Mouse (Mus musculus): ENCODE data around the gene A730071L15Rik. TPM values are rescaled to one million over a fixed set of nuclear protein-coding genes. Genes with fewer than 3 reads are reported as not detected.
A peak's percentile ranks its signal among the peaks of the same experiment; 100 is the strongest.

A730071L15Rik gene
- polyA plus RNA-seq (2012; rRNA removed), result 0.07 and 0.34 TPM in 2 replicates

DNA sequence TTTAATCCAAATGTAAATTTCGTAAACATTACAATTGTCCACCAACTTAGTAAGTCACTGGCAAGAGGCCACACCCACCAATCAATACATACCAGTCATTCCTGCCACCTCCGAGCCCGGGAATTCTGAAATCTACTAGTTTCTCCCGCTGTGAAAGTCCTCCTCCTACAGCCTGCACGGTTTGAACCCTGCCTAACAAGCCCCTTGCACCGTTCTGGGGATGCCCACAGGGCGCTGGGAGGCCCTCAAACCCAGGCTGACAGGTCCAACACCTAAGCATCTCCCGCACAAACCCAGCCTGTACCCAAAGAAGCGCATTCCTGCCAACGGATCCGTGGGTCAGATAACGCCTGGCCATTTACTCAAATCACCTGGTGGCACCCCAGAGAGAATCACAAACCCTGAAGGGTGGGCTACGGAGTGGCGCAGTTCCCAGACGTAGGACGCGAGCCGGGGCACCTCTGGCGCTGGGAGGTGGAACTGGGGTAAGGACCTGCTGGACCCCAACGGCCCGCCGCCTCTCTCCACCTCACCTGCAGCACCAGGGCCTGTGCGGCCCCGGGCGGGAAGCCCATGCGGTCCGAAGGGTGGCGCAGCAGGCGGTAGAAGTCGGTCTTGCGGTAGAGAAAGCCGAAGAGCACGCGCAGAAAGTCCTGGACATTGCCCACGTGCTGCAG is at the start of gene A730071L15Rik:
TSS of gene A730071L15Rik (plus strand) at position 620 of the 677 bp plus-strand sequence.
- WGBS, result under 1% methylated on average over 35 of the region's 35 CpGs

GRCm38 (mm10) chr11:6152864-6153263 is 47.0 kb upstream of the A730071L15Rik start:
- WGBS, result 56% methylated on average over 4 of the region's 4 CpGs
- DNase-seq (ENCODE audit: low read depth, low spot score), result no peak

More for the DNA sequence above, at the start of gene A730071L15Rik:
- no peak for DNase-seq (ENCODE audit: low read depth, low spot score)

DNA sequence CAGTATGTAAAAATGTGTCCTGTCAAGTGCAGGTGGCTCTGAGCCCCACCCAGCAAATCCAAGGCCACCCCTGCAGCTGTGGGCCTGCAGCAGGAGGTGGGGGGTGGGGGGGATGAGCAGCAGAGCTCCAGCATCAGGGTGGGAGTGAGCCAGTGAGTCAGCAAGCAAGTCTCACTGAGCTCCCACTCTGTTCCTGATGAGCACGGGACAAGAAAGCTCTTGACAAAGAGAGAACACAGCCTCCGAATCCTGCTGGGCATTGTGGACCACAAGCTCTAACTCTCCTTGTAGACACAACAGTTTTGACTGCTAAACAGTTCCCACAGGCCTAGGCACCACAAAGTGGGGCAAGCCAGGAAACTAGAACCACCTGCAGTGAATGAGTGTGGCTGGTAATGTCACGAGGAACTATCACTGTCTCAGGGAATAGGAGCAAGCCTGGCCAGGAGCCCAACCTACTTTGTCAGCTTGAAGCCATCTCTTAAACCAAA is 45.6 kb upstream of the A730071L15Rik start:
- DNase-seq (ENCODE audit: low read depth, low spot score), result no peak
- WGBS, result 19% methylated on average over 3 of the region's 3 CpGs

DNA sequence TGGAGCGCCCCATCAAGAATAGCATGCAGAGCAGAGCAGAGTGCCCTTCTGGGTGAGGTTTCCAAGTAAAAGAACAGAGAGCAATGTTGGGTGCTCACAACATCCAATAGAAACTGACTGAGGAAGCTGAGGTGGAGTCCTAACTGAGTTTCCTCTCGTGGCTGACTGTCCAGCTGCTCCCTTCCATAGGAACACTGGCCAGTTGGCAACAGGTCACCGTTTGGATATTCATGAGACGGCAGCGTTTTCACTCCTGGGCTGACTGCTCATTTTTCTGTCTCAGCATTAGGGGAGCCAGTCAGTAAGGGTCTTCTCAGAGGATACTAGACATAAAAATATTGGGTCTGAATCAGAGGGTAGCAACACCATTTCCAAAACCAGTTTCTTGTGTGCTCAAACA is 43.2 kb upstream of the A730071L15Rik start:
- DNase-seq (ENCODE audit: low read depth, low spot score), result no peak
- WGBS, result 71% methylated on average over 5 of the region's 5 CpGs

DNA sequence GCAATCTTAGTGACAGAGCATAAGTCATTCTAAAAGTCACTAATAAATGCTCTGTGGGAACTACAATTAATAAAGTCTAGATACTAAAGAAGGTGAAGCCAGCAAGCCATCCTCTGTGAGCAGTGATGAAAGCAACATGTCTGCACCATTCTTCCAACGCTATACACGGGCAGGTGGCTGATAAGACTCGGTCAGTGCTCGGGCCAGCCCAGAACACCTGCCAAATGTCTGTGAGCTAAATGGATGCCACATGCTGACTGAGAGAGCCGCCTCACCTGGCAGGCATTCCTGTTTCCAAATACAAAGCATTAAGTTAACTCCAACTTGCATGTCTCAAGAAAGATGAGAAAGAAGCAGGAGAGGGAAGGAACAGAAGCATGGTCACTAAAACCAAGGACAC is 42.7 kb upstream of the A730071L15Rik start:
- no peak for DNase-seq (ENCODE audit: low read depth, low spot score)
- WGBS, result 32% methylated on average over 5 of the region's 5 CpGs

GRCm38 (mm10) chr11:6158515-6158914 is 41.3 kb upstream of the A730071L15Rik start:
- 79% methylated on average over 1 of the region's 1 CpGs for WGBS
- DNase-seq (ENCODE audit: low read depth, low spot score), result no peak

DNA sequence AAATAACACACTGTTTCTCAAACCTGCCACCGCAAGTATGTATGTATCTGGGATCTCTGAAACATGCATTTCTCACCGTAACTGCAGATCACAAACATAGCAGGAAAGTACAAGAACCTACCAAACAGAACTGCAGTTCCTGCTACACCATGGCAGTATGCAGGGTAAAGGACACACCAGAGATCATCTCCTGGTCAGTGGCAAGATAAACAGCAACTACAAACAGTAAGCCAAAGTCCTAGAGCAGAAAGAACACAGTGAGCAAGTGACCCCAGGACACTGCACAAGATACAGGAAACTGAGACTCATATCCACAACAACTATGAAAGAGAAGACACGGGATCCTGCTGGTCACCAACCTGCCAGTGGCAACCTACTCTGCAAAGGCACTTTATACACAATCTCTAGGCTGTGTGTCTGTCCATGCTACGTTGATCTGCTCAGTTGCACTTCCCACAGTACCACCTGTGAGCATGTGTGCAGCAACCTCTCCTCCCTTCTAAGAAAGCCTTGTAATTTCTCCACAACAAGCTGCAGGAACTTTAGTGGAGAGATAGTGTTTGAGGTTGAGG is 40.0 kb upstream of the A730071L15Rik start:
- no peak for DNase-seq (ENCODE audit: low read depth, low spot score)
- 87% methylated on average over 4 of the region's 4 CpGs for WGBS

DNA sequence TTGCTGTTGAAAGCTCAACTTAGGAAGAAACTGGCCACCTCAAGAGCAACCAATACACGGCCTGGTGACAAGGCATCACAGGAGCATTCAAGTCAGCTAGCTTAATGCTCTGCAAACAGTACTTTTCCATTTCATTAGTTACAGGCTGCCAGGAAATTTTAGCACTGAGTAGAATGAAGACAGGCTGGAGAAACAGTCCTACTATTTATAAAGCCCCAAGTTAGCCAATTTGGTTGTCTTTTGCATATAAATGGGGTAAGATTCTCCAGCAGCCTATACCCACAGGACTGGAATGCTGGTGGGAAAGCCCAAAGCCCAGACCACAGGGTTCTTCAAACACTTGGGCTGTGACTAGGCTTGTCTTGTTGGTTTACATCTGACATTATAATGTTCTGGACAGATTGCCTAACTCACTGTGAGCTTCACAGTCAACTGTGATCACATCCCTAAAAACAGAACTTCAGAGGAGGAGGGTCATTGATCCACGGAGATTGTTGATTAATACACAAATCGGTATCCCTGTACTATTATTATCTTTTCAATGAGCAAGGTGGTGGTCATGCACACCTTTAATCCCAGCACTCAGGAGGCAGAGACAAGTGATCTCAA is 39.1 kb upstream of the A730071L15Rik start:
- no peak for DNase-seq (ENCODE audit: low read depth, low spot score)
- WGBS, result 81% methylated on average over 3 of the region's 3 CpGs

GRCm38 (mm10) chr11:6161549-6161948 is 38.3 kb upstream of the A730071L15Rik start:
- no peak for DNase-seq (ENCODE audit: low read depth, low spot score)

DNA sequence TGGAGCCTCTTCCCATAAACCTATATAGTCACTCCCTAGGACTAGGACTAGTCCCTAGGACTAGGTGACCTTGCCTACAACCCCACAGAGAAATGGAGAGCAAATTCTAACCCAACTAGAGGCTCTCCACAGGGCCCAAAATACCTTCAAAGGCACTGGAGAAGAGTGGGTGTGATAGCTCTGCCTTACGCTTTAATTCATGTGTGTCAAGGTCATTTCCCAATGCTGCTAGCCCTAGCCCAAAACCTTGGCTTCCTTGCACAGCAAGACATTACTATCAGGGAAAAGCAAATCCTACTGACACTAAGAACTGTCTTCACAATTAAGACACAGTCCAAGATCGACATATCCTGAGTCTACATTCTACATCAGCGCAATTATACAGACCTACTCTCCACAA is 36.8 kb upstream of the A730071L15Rik start:
- WGBS, result 96% methylated on average over 3 of the region's 3 CpGs
- no peak for DNase-seq (ENCODE audit: low read depth, low spot score)

- WGBS, result 90% methylated on average over 12 of the region's 12 CpGs
- DNase-seq (ENCODE audit: low read depth, low spot score), result no peak
Observed at GRCm38 (mm10) chr11:6163706-6164105, 36.1 kb upstream of the A730071L15Rik start.

DNA sequence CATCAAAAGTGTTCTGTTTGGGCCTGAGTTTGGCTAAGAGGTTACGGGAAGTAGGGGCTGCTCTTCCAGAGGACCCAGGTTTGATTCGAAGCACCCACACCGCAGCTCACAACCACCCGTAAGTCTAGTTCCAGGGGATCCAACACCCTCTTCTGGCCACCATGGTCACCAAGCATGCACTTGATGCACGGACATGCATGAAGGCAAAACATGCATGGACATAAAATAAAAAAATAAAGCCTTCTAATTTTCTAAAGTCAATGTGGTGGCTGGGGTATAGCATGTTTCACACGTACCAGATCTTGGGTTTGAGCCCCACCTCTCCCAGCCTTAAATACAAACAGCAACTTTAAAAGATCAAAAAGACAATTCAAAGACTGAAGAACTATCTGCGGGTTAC is 35.0 kb upstream of the A730071L15Rik start:
- no peak for DNase-seq (ENCODE audit: low read depth, low spot score)
- 96% methylated on average over 7 of the region's 7 CpGs for WGBS

- no peak for DNase-seq (ENCODE audit: low read depth, low spot score)
Observed at GRCm38 (mm10) chr11:6165391-6166081, 34.3 kb upstream of the A730071L15Rik start.

DNA sequence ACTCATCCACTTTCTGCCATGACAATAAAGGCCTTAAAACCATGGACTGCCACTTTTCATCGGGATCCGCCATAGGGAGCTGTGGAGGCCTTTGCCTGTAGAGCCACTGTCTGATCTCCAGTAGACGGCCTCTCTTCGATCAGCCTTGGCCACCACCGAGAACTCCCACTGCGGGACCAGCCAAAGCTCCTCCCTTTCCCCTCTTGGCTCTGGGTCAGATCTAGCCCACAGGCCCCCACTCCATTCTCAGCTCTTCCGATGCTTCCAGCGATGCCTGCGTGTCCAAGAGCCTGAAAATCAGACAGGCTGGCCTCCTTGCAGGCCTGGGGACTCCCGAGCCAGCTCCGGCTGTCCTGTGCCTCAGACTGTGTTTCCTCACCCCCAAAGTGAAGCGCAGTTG is 33.5 kb upstream of the A730071L15Rik start:
- WGBS, result 91% methylated on average over 12 of the region's 12 CpGs
- no peak for DNase-seq (ENCODE audit: low read depth, low spot score)

More at GRCm38 (mm10) chr11:6165391-6166081, 34.3 kb upstream of the A730071L15Rik start:
- WGBS, result 86% methylated on average over 7 of the region's 7 CpGs

GRCm38 (mm10) chr11:6169041-6169663 is 30.7 kb upstream of the A730071L15Rik start:
- 44% methylated on average over 2 of the region's 2 CpGs for WGBS
- no peak for DNase-seq (ENCODE audit: low read depth, low spot score)

GRCm38 (mm10) chr11:6174719-6175118 is 25.1 kb upstream of the A730071L15Rik start:
- 11% methylated on average over 7 of the region's 7 CpGs for WGBS
- DNase-seq (ENCODE audit: low read depth, low spot score), result peak; percentile 54

GRCm38 (mm10) chr11:6175506-6175905 is 24.3 kb upstream of the A730071L15Rik start:
- no peak for DNase-seq (ENCODE audit: low read depth, low spot score)

GRCm38 (mm10) chr11:6177781-6178420 is 21.9 kb upstream of the A730071L15Rik start:
- no peak for DNase-seq (ENCODE audit: low read depth, low spot score)

More at GRCm38 (mm10) chr11:6175506-6175905, 24.3 kb upstream of the A730071L15Rik start:
- WGBS, result 28% methylated on average over 1 of the region's 1 CpGs

GRCm38 (mm10) chr11:6178673-6179166 is 21.1 kb upstream of the A730071L15Rik start:
- DNase-seq (ENCODE audit: low read depth, low spot score), result no peak
- 54% methylated on average over 2 of the region's 2 CpGs for WGBS

More at GRCm38 (mm10) chr11:6177781-6178420, 21.9 kb upstream of the A730071L15Rik start:
- WGBS, result 90% methylated on average over 8 of the region's 8 CpGs

Data from large intestine, adult 2 months (tissue).